Mouse (Mus musculus): Measurements from ENCODE around the gene Dbn1. TPM values are rescaled to one million over a fixed set of nuclear protein-coding genes. Genes with fewer than 3 reads are reported as not detected.

The Dbn1 gene
- polyA plus RNA-seq, 1 experiment from 2014 or later: 158 TPM

- ChIA-PET POLR2A (interaction anchor here (0.5 to 1.0 kb wide), 2 partner anchors 12 to 19 kb away, joined by 3 to 7 read pairs; no protein-coding TSS in a partner anchor), CTCF (interaction anchor here (1.0 to 1.8 kb wide), 3 partner anchors 10 to 75 kb away, joined by 3 to 4 read pairs (median 4); no protein-coding TSS in a partner anchor)
- ATAC-seq (no peak), DNase-seq (ENCODE audit: low read depth, low spot score) (no peak)
- no peak for TF ChIP-seq CTCF (IDR thresholded peaks at IDR 0.05)
- no peaks in the 10 kb centered on the region for H3K27me3 ChIP-seq
- in situ Hi-C loops (cut with MboI; ENCODE audit: low pct_unique_long_range_greater_than_20kb): loop anchor here (5.0 kb wide), 1 partner anchor 32 kb away; the partner anchor contains the start of gene Pdlim7
Measured at GRCm38 (mm10) chr13:55479929-55480328, 8.0 kb downstream of the Dbn1 start.

GRCm38 (mm10) chr13:55479008-55479407, 8.9 kb downstream of the Dbn1 start:
- CTCF ChIA-PET: interaction anchor here (1.0 to 1.8 kb wide), 3 partner anchors 9 to 74 kb away, joined by 3 to 4 read pairs (median 4); no protein-coding TSS in a partner anchor
- no peaks in the 10 kb centered on the region for H3K27me3 ChIP-seq
- ATAC-seq: no peak
- in situ Hi-C loops (cut with MboI; ENCODE audit: low pct_unique_long_range_greater_than_20kb): loop anchor here (5.0 kb wide), 1 partner anchor 33 kb away; the partner anchor contains the start of gene Pdlim7
- no peak for DNase-seq (ENCODE audit: low read depth, low spot score)
- POLR2A ChIA-PET: interaction anchor here (0.8 to 1.0 kb wide), 2 partner anchors 13 to 44 kb away, joined by 3 read pairs; no protein-coding TSS in a partner anchor
- no peak for TF ChIP-seq CTCF (IDR thresholded peaks at IDR 0.05)

- in situ Hi-C loops (cut with MboI; ENCODE audit: low pct_unique_long_range_greater_than_20kb): loop anchor here (5.0 kb wide), 1 partner anchor 34 kb away; the partner anchor contains the start of gene Pdlim7
- CTCF ChIA-PET: no interaction called here
Measured at GRCm38 (mm10) chr13:55478036-55478435, 9.9 kb downstream of the Dbn1 start.

GRCm38 (mm10) chr13:55477492-55477891, 10.4 kb downstream of the Dbn1 start:
- POLR2A ChIA-PET: interaction anchor here (1.2 kb wide), 2 partner anchors 34 to 58 kb away, joined by 3 to 6 read pairs; no protein-coding TSS in a partner anchor
- no peaks in the 10 kb centered on the region for H3K27me3 ChIP-seq
- CTCF ChIA-PET: no interaction called here
- DNase-seq (ENCODE audit: low read depth, low spot score) (no peak), ATAC-seq (no peak)
- in situ Hi-C loops (cut with MboI; ENCODE audit: low pct_unique_long_range_greater_than_20kb): loop anchor here (5.0 kb wide), 1 partner anchor 35 kb away; the partner anchor contains the start of gene Pdlim7
- TF ChIP-seq CTCF (IDR thresholded peaks at IDR 0.05): no peak

More at GRCm38 (mm10) chr13:55478036-55478435, 9.9 kb downstream of the Dbn1 start:
- H3K27me3 ChIP-seq: no peaks in the 10 kb centered on the region
- DNase-seq (ENCODE audit: low read depth, low spot score): no peak
- TF ChIP-seq CTCF (IDR thresholded peaks at IDR 0.05): no peak
- POLR2A ChIA-PET: interaction anchor here (1.2 kb wide), 1 partner anchor 34 kb away, joined by 6 read pairs; no protein-coding TSS in a partner anchor
- no peak for ATAC-seq

- in situ Hi-C loops (cut with MboI; ENCODE audit: low pct_unique_long_range_greater_than_20kb): loop anchor here (5.0 kb wide), 1 partner anchor 36 kb away; the partner anchor contains the start of gene Pdlim7
- ChIA-PET POLR2A (interaction anchor here (0.6 kb wide), 1 partner anchor 12 kb away, joined by 4 read pairs; the partner anchor contains the start of gene Prr7), CTCF (no interaction called here)
- H3K27me3 ChIP-seq: no peaks in the 10 kb centered on the region
- ATAC-seq (no peak), DNase-seq (ENCODE audit: low read depth, low spot score) (no peak)
- no peak for TF ChIP-seq CTCF (IDR thresholded peaks at IDR 0.05)
Measured at GRCm38 (mm10) chr13:55476256-55476655, 11.7 kb downstream of the Dbn1 start.

- TF ChIP-seq CTCF (IDR thresholded peaks at IDR 0.05): no peak
- H3K27me3 ChIP-seq: no peaks in the 10 kb centered on the region
- DNase-seq (ENCODE audit: low read depth, low spot score) (no peak), ATAC-seq (no peak)
- POLR2A ChIA-PET: interaction anchor here (0.6 kb wide), 1 partner anchor 12 kb away, joined by 4 read pairs; the partner anchor contains the start of gene Prr7
- in situ Hi-C loops (cut with MboI; ENCODE audit: low pct_unique_long_range_greater_than_20kb): loop anchor here (5.0 kb wide), 1 partner anchor 37 kb away; the partner anchor contains the start of gene Pdlim7
- CTCF ChIA-PET: no interaction called here
Measured at GRCm38 (mm10) chr13:55475750-55476149, 12.2 kb downstream of the Dbn1 start.

- in situ Hi-C loops (cut with MboI; ENCODE audit: low pct_unique_long_range_greater_than_20kb): loop anchor here (5.0 kb wide), 1 partner anchor 38 kb away; the partner anchor contains the start of gene Pdlim7
- ATAC-seq: no peak
- H3K27me3 ChIP-seq: no peaks in the 10 kb centered on the region
- no peak for DNase-seq (ENCODE audit: low read depth, low spot score)
- no peak for TF ChIP-seq CTCF (IDR thresholded peaks at IDR 0.05)
- ChIA-PET CTCF (interaction anchor here (0.9 to 1.5 kb wide), 4 partner anchors 9 to 49 kb away, joined by 3 to 4 read pairs (median 4); partner anchors contain the start of gene Pdlim7), POLR2A (interaction anchor here (0.7 kb wide), 1 partner anchor 13 kb away, joined by 3 read pairs; no protein-coding TSS in a partner anchor)
Measured at GRCm38 (mm10) chr13:55474621-55475069, 13.3 kb downstream of the Dbn1 start.

- POLR2A ChIA-PET: interaction anchor here (0.7 kb wide), 1 partner anchor 13 kb away, joined by 3 read pairs; no protein-coding TSS in a partner anchor
- CTCF ChIA-PET: interaction anchor here (0.9 to 1.5 kb wide), 4 partner anchors 9 to 48 kb away, joined by 3 to 4 read pairs (median 4); partner anchors contain the start of gene Pdlim7
- in situ Hi-C loops (cut with MboI; ENCODE audit: low pct_unique_long_range_greater_than_20kb): no loop called here
- no peak for ATAC-seq
- no peak for TF ChIP-seq CTCF (IDR thresholded peaks at IDR 0.05)
- no peak for DNase-seq (ENCODE audit: low read depth, low spot score)
- H3K27me3 ChIP-seq: no peaks in the 10 kb centered on the region
Measured at GRCm38 (mm10) chr13:55473961-55474360, 13.9 kb downstream of the Dbn1 start.

- ATAC-seq (no peak), DNase-seq (ENCODE audit: low read depth, low spot score) (no peak)
- TF ChIP-seq CTCF (IDR thresholded peaks at IDR 0.05): no peak
- ChIA-PET CTCF (interaction anchor here (1.5 kb wide), 1 partner anchor 48 kb away, joined by 4 read pairs; no protein-coding TSS in a partner anchor), POLR2A (interaction anchor here (2.3 kb wide), 1 partner anchor 40 kb away, joined by 7 read pairs; the partner anchor contains the start of gene Pdlim7)
- in situ Hi-C loops (cut with MboI; ENCODE audit: low pct_unique_long_range_greater_than_20kb): no loop called here
- no peaks in the 10 kb centered on the region for H3K27me3 ChIP-seq
Measured at GRCm38 (mm10) chr13:55473076-55473831, 14.7 kb downstream of the Dbn1 start.

Data from Patski (cell line).